Mouse (Mus musculus): Measurements from ENCODE around the gene Stxbp2.
"Not testable (repeated sequence)": the region's sequence is repeated elsewhere in the genome, so short reads cannot be mapped to it uniquely, and the experiment has no call there.

Stxbp2 gene

GRCm38 (mm10) chr8:3630647-3631477 is at the start of gene Stxbp2:
Stxbp2 (plus strand) TSS chr8:3630955.
- peak; percentile 44 to 63 for DNase-seq (ENCODE audit: low read depth in 1 of 2, low spot score in 2 of 2)

DNA sequence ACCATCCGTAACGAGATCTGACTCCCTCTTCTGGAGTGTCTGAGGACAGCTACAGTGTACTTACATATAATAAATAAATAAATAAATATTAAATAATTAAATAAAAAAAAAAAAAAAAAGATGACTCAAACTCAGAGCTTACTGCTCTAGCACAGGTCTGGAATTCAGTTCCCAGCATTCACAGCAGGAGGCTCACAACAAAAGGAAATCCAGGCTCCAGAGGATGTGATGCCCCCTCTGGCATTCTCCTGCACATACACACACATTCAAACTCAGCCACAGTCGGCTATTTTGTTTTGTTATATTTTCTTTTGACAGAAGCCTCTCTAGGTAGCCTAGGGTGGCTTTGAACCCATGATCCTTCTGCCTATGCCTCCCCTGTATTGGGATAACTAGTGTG is 48.8 kb upstream of the Stxbp2 start:
- not testable (repeated sequence) for DNase-seq (ENCODE audit: low read depth in 1 of 2, low spot score in 2 of 2)

DNA sequence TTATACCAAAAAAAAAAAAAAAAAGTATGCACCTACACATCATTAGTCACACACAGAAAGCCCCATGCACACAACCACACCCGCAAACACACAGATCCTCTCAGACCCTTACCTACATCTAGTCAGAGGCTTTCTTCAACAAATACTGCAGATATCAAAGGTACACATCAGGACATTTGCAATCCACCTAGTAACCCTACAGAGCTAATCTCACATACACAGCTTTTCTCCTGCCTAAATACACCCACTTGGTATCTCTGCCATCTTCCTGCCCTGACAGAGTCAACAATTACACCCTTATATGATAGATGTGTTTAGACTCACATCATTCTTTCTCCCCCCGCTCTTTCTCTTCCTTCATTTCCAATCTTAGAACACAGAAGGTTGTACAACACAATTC is 44.3 kb upstream of the Stxbp2 start:
- DNase-seq (ENCODE audit: low read depth in 1 of 2, low spot score in 2 of 2): no peak

GRCm38 (mm10) chr8:3586993-3587390 is 43.8 kb upstream of the Stxbp2 start, which contains the start of gene Camsap3:
Camsap3 (plus strand) TSS chr8:3587293.
- DNase-seq (ENCODE audit: low read depth in 1 of 2, low spot score in 2 of 2): no peak

- DNase-seq (ENCODE audit: low read depth in 1 of 2, low spot score in 2 of 2): no peak
Observed at GRCm38 (mm10) chr8:3587391-3588257, 43.1 kb upstream of the Stxbp2 start.

- DNase-seq (ENCODE audit: low read depth in 1 of 2, low spot score in 2 of 2): no peak
Observed at GRCm38 (mm10) chr8:3588258-3588633, 42.5 kb upstream of the Stxbp2 start.

- DNase-seq (ENCODE audit: low read depth in 1 of 2, low spot score in 2 of 2): no peak
Observed at GRCm38 (mm10) chr8:3593470-3593869, 37.3 kb upstream of the Stxbp2 start.

DNA sequence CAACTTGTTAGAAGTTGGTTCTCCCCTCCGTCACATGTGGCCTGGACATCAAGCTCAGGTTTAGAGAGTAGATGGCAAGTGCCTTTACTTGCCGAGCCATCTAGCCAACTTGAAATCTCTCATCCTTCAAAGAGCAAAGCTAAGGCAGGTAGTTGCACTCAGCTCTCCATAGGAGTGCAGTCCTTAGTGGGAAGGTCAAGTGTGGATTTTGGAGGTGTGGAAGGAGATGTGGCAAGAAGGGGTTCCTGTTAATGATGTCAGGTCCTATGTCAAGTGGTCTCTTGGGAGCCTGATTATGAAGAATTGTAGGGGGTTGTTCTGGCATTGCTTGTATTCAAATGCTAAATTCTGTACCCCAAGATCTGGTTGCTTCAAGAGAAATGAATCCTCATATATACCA is 36.3 kb upstream of the Stxbp2 start:
- no peak for DNase-seq (ENCODE audit: low read depth in 1 of 2, low spot score in 2 of 2)

DNA sequence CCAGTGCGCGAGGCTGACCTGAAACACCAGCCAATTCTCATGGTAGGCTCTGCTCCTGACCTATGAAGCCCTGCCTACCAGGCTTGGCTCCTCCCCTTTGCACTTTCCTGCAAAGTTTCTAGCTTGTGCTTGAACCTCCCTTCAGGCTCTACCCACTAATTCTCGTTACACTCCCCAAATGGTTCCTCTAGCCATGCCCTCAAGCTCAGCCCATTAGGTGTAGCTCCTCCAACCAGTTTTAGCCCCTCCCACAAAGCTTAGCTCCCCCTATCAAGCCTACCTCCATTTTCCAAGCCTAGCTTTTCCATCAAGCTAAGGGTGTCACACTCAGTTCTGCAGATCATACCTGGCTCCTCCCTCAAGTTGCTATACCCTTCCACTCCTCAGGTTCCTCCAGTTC is 32.7 kb upstream of the Stxbp2 start:
- no peak for DNase-seq (ENCODE audit: low read depth in 1 of 2, low spot score in 2 of 2)

- DNase-seq (ENCODE audit: low read depth in 1 of 2, low spot score in 2 of 2): no peak
Observed at GRCm38 (mm10) chr8:3599219-3599618, 31.5 kb upstream of the Stxbp2 start.

DNA sequence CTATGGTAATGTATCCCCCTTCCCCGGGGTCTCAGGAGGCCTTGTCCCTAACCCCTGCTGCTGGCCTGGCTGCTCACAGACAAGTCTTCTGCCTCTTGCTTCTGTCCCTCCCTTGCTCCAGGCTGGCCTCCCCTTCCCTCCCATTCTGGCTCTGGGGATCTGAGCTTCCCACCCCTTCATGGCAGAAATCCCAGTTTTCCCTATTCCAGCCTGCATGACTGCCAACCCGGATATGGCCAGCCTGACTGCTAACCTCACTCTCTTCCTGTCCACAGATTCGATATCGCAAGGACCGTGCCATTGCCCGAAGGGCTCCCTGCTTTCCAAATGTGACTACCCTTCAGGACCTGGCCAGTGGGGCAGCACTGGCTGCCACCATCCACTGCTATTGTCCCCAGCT is 30.4 kb upstream of the Stxbp2 start:
- DNase-seq (ENCODE audit: low read depth in 1 of 2, low spot score in 2 of 2): no peak

GRCm38 (mm10) chr8:3603439-3603838 is 27.3 kb upstream of the Stxbp2 start:
- DNase-seq (ENCODE audit: low read depth in 1 of 2, low spot score in 2 of 2): no peak

DNA sequence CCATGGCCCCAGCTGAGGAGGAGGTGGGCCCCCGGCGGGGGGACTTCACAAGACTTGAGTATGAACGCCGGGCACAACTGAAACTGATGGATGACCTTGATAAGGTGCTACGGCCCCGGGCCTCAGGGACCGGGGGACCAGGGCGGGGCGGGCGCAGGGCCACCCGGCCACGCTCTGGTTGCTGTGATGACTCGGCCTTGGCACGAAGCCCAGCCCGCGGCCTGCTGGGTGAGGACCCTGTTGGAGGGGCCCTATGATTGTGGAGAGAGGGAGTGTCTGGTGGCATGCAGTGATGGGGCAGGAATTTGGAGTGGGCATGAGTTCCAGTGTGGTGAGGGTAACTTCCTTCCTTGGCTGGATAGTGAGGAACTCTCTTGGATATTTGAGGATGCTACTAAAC is 24.2 kb upstream of the Stxbp2 start:
- DNase-seq (ENCODE audit: low read depth in 1 of 2, low spot score in 2 of 2): no peak

DNA sequence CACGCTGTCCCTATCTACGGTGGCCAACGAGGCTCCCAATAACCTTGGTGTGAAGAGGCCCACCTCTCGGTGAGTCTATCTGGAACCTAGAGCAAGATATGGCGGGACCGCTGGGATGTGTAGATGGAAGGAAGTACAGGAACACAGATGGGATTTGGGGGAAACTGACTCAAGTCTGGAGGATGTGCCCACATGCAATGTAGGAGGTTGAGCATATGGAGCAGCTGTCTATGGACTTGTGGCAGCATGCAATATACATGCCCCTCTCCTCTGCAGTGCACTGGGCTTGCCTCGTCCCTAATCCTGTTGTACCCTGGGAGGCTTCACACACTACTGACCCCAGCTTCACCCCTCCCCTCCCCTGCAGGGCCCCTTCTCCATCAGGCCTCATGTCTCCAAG is 22.9 kb upstream of the Stxbp2 start:
- DNase-seq (ENCODE audit: low read depth in 1 of 2, low spot score in 2 of 2): no peak

- DNase-seq (ENCODE audit: low read depth in 1 of 2, low spot score in 2 of 2): no peak
Observed at GRCm38 (mm10) chr8:3609046-3609815, 21.5 kb upstream of the Stxbp2 start.

DNA sequence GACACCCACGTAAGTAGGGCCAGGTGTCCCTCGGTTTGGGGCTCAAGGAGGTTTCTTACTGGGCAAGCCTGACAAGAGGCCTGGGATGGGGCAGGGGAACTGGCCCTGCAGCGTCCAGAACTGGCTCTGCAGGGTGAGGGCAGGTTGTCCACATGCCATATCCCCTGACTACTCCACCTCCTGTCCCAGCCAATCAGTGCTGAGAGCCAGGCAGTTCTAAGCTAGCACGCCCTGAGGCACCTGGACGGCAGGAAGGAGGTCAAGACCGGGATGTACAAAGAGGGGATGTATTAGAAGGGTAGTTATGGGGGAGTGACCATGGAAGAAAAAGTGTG is 21.0 kb upstream of the Stxbp2 start:
- no peak for DNase-seq (ENCODE audit: low read depth in 1 of 2, low spot score in 2 of 2)

DNA sequence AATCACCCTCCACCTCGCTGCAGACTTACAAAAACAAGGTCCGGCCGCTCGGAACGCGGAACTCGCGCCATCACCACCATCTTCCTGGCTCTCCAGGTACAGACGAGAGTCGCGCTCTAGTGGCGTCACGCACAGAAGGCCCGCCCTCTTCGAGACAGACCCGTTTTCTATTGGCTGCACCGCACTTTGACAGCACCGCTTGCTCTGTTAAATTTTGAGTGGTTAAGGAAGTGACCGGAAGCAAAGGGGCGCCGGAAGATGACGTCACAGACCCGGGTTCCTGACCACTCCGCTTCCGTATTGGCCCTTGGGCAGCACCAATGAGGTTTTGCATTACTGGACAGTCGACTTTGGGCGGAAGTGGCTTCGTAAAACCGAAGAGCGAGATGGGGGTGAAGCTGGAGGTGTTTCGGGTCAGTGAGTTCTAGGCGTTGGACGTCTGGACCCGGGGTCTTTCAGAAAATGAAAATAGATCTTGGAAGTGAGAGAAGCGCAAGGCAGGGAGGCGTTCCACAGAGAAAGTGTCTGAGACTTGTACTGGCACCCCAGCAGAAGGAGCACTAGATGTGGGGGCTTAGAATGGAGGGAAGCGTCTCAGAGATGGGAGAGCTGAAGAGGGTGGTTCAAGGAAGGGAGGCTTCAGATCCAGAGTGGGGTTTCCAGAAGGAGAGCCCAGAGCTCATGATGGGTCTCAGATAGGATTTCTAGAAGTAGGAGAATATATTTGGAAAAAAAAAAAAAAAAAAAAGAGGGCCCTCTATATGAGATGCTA is 9.4 kb upstream of the Stxbp2 start, which contains the start of the genes Xab2 and Pet100:
Gene Xab2 (minus strand): TSS at position 118 of the 772 bp plus-strand sequence.
Gene Pet100 (plus strand): TSS at position 350 of the 772 bp plus-strand sequence.
- DNase-seq (ENCODE audit: low read depth in 1 of 2, low spot score in 2 of 2): peak; percentile 97

DNA sequence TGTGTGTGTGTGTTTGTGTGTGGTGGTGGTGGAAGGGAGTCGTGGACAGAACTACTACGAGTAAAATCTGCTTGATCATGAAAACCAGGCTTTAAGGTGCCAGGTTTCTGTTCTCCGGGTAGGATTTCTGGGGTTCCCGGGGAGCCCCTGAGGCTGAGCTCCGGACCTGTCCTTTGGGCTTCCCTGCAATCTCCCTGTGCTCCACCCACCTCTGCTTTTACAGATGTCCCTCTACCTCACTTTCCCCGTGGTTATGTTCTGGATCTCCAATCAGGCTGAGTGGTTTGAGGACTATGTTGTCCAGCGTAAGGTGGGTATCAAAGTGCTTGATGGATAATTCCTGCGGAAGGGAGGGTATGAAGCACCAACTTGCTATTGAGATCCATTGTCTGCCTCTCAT is 8.6 kb upstream of the Stxbp2 start:
- no peak for DNase-seq (ENCODE audit: low read depth in 1 of 2, low spot score in 2 of 2)

GRCm38 (mm10) chr8:3625445-3625844 is 5.3 kb upstream of the Stxbp2 start, which contains the start of gene Pcp2:
Pcp2 (minus strand) TSS chr8:3625545.
- DNase-seq (ENCODE audit: low read depth in 1 of 2, low spot score in 2 of 2): no peak

DNA sequence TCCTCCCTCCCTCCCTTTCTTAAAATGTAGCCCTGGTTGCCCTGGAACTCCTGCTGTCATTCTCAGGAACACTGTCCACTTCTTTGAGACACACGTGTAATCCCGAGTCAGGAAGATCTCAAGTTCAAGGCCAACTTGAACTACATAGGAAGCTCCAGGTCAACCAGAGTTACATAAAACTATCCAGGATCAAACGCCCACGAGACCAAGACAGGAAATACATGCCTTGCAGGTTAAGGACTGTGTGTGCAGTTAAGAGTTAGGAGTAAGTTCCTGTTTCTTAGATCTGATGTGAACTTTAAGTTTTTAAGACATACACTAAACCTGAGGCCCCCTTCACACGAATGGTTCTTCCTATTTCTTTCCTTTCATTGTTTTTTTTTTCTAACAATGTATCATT is 3.8 kb upstream of the Stxbp2 start:
- no peak for DNase-seq (ENCODE audit: low read depth in 1 of 2, low spot score in 2 of 2)

DNA sequence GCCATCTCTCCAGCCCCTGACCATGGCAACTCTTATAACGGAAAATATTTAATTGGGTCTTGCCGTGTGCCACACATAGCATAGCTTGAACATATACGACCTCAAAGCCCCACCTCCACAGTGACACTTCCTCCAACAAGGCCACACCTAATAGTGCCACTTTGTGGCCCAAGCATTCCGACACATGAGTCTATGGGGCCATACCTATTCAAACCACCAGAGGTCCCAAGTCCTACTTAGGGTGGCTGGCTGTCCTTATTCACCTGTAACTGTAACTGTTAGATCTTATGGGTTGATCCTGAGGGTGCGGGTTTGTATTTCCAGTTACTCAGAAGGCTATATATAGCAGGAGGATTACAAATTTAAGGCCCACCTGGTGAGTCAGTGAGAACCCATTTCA is 2.7 kb upstream of the Stxbp2 start:
- peak in 1 of 2 experiments; percentile 28 for DNase-seq (ENCODE audit: low read depth in 1 of 2, low spot score in 2 of 2)

Data from monocyte, adult 2 months (primary cell).